Mouse (Mus musculus): ENCODE results near the gene Plod3. TPM values are rescaled to one million over a fixed set of nuclear protein-coding genes. Genes with fewer than 3 reads are reported as not detected.

The Plod3 gene
- 13.4 and 20.1 TPM in 2 replicates for polyA plus RNA-seq (2015; fragmentation: Nextera tagmentation; extraction: Ambion mirVana)

GRCm38 (mm10) chr5:136986695-136987137 is at the start of gene Plod3:
Plod3 (plus strand) TSS chr5:136987019.

GRCm38 (mm10) chr5:136953015-136953414 is 33.8 kb upstream of the Plod3 start, which contains the start of gene Fis1:
Fis1 (plus strand) TSS chr5:136953275.

DNA sequence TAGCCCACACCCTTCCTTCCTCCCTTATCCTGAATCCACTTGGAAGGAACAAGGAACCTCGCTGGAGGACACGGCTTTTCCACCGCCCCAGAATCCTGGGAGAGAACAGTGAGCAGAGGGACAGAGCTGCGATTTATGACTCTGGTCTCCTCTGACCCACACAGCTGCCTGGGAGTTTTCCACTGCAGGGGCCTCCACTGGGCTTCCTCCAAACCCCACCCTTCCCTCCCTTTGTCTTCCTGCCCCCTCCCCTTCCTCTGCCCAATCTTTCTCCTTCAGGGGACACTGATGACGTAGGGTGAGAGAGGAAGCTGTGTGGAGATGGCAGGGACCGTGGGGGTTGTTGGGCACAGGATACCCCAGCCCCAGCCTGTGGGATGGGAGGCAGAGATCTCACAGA is 20.5 kb upstream of the Plod3 start, which contains the start of gene Cldn15:
Gene Cldn15, plus strand, starts transcription at position 286 of the 400 bp plus-strand sequence.

DNA sequence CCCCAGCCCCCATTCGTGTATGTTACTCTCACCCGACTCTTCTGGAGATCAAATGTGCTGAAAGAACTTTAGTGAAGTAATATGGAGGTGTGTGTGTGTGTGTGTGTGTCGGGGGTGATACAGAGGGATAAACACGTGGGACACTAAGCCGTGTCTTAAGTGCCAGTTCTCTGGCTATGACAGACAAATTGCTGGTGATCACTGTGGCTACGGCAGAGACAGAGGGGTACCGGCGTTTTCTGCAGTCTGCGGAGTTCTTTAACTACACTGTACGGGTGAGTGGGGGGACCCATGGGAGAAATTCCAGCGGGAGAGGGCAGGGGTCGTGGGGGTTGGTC is 1.1 kb downstream of the Plod3 start, which contains the start of gene Znhit1:
Gene Znhit1, minus strand, starts transcription at position 88 of the 338 bp plus-strand sequence.

GRCm38 (mm10) chr5:137026092-137026491 is 39.3 kb downstream of the Plod3 start, which contains the start of gene Vgf:
Vgf (plus strand) TSS chr5:137026392.

GRCm38 (mm10) chr5:137045402-137046323 is 58.8 kb downstream of the Plod3 start, which contains the start of gene Ap1s1:
Ap1s1 (minus strand) TSS chr5:137046135.

MicroRNAs within 50 kb of the gene (microRNA counts, 519-probe panel; counts per million panel counts)
- microRNA mmu-miR-702: 296 counts per million, percentile 58 among the panel's probes with 10 or more counts

Small RNA genes lying within 50 kb of the gene (microRNA-seq; reads per million reads assigned to microRNA genes)
- 6.6 to 14.6 reads per million in 2 experiments for gene Mir702

Other genes with a start within 250 kb of the Plod3 start
- 22.9 and 24.1 TPM in 2 replicates for gene Col26a1, start 103.8 kb upstream of the Plod3 start, polyA plus RNA-seq (2015; fragmentation: Nextera tagmentation; extraction: Ambion mirVana)
- 20.8 and 25.7 TPM in 2 replicates for gene Ift22, start 78.9 kb upstream of the Plod3 start, polyA plus RNA-seq (2015; fragmentation: Nextera tagmentation; extraction: Ambion mirVana)
- gene Fis1, start 33.7 kb upstream of the Plod3 start, polyA plus RNA-seq (2015; fragmentation: Nextera tagmentation; extraction: Ambion mirVana): 178 and 191 TPM in 2 replicates
- gene Cldn15, start 20.4 kb upstream of the Plod3 start, polyA plus RNA-seq (2015; fragmentation: Nextera tagmentation; extraction: Ambion mirVana): 7.8 and 12.0 TPM in 2 replicates
- 50.8 and 52.5 TPM in 2 replicates for gene Znhit1, start 1.0 kb downstream of the Plod3 start, polyA plus RNA-seq (2015; fragmentation: Nextera tagmentation; extraction: Ambion mirVana)
- gene Vgf, start 39.4 kb downstream of the Plod3 start, polyA plus RNA-seq (2015; fragmentation: Nextera tagmentation; extraction: Ambion mirVana): not detected in 2 replicates
- 81.5 and 101 TPM in 2 replicates for gene Ap1s1, start 59.1 kb downstream of the Plod3 start, polyA plus RNA-seq (2015; fragmentation: Nextera tagmentation; extraction: Ambion mirVana)
- gene Serpine1, start 85.2 kb downstream of the Plod3 start, polyA plus RNA-seq (2015; fragmentation: Nextera tagmentation; extraction: Ambion mirVana): 0.50 and 0.71 TPM in 2 replicates
- 4.1 and 5.1 TPM in 2 replicates for gene Trim56, start 129.2 kb downstream of the Plod3 start, polyA plus RNA-seq (2015; fragmentation: Nextera tagmentation; extraction: Ambion mirVana)
- gene Muc3, start 162.3 kb downstream of the Plod3 start, polyA plus RNA-seq (2015; fragmentation: Nextera tagmentation; extraction: Ambion mirVana): not detected in 2 replicates
- gene Muc3a, start 225.4 kb downstream of the Plod3 start, polyA plus RNA-seq (2015; fragmentation: Nextera tagmentation; extraction: Ambion mirVana): 0.09 TPM in 1 of 2 replicates, not detected in the other

All from skeletal muscle tissue, postnatal 0 days (tissue).